Mouse (Mus musculus) T-helper 1 cell (primary cell): Measurements from ENCODE around the gene Zfp113.
"Not testable (repeated sequence)": the region's sequence is repeated elsewhere in the genome, so short reads cannot be mapped to it uniquely, and the experiment has no call there.

Experiments
- in situ Hi-C: fragments of 300-600 bp; cut with MboI, MseI; formaldehyde crosslinking; loops from one replicate; pipeline ENCODE4 v1.15.1; 2025; ENCODE audit warnings: high pct_unique_total_duplicates

The Zfp113 gene

DNA sequence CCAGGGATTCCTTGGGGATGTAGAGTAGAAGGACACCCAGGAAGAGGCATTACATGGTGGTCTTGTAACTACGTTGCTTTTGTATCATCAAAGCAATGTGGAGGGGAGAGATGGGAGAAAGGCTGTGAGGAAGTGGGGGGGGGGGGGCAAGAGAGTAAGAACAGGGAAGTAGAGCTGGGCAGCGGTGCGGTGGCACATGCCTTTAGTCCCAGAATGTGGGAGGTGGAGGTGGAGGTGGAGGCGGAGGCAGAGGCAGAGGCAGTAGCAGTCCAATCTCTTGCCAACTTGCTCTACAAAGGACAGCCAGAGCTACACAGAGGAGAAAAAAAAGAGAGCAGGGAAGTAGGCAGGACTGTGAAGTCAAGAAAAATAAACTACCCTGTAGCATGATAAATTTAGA, 17.0 kb downstream of the Zfp113 start:
- in situ Hi-C loops: no loop called here

DNA sequence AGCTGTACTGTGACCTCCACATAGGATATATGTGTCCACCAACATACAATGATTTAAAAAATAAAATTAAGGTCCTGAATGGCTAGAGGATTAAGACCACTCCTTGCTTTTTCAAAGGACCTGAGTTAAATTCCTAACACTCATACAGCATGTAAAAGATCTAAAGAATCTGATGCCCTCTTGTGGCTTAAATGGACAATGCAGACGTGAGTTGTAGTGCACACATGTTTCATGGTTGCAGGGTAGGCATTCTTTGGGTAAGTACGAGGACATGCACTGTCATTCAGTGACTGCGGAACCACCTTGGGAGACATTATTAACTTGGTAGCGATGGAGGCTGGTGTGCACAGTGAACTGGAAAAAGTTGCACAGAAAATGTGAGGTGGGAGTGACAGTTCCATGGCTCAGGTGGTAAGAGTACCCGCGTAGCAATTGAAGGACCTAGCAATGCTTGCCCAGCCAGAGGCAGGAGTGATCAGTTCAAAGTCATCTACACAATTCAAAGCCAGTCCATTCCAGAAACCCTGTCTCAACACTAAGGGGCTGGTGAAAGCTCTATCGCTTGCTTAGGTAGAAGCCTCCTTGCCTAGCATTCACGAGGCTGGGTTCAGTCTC, 17.5 kb downstream of the Zfp113 start:
- in situ Hi-C loops: no loop called here

DNA sequence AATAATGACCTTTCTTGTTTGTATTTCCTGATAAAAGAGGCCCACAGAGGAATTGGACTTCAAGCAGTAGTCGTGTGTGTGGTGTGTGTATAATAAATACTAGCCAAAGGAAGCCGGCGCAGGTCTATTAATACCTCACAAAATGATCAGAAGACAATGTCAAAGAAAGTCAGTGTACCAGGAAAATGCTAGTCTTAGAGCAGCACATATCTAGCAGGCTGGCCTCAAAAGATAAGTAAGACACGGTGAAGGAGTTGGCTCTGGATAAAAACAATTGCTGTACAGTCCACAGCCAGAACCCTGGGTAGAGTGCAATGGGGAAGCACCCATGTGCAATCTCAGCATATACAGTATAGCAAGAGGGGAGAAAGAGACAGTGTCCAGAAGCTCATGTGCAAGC, 18.3 kb downstream of the Zfp113 start:
- in situ Hi-C loops: no loop called here

DNA sequence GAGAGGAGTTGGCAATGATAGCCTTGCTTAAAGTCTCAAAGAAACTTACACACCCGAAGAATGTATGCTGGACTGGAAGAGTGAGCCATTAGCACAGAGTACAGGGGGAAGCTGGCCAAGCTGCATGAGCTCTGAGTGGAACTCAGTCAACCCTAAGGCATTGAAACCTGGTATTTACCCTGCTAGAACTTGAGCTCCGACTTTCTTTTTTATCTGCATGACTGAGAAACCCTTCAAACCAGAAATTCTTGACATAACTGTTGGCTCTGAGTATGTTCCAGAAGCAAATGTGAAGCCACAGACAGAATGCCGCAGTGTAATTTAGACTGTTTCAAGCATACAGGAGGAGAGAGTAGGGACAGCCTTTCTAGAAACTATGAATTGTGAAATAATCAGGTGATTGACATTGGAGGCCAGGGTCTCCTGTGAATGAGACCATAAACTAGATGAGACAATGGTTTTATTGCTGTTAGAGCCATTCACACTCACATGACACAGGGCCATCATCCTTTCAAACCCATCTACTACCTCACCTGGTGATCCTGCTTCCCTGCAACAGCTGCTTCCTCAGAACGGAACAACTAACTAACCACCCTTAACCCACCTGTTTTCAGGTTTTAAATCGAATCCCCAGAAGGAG, 23.0 kb downstream of the Zfp113 start:
- in situ Hi-C loops: no loop called here

DNA sequence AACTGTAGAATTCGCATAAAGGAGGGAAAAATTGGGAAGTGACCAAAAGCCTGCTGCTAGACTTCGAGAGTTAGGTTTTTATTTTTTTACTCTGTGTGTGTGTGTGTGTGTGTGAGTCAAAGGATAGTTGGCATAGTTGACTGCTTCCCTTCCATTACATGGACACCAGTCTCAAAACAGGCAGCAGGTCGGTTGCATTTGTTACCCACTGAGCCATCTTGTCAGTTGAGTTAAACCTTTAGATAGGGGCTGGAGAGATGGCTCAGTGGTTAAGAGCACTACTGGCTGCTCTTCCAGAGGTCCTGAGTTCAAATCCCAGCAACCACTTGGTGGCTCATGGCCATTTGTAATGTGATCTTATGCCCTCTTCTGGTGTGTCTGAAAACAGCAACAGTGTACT, 37.5 kb downstream of the Zfp113 start:
- in situ Hi-C loops: no loop called here

DNA sequence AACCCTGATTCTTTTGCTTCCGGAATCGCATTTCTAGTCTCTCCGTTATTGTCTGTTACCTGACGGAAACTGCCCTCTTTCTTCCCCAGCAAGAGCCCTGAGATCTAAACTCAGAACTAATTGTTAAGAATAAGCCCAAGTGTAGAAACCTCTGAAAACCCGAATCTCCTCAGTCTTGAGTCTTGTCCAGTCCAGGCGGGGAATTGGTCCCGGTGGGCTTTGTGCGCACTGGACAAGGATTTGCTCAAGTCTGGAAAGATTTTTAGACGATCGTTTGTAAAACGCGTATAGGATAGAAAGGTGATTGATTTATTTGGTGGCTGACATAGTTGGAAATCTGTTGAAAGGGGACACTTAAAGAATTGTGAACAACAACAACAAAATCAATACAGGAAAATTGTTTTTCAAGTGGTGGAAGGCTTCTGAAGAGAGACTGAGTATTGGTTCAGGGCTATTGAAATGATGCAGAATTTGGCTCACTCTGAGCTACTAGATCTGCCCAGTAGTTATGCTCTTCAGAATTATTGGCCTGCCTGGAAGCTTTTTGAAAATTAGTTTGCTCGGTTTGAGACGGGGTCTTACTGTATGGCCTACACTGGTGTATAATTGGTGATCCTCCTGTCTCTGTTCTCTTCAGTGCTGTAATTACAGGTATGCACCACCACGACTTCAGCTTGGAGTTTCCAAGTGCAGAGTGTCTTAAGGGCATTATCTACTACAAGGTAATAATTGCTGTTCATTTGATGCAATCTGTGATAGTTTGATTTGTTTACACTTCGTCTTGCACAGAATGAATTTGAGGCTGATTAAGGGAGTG, 38.1 kb downstream of the Zfp113 start:
- in situ Hi-C loops: no loop called here

DNA sequence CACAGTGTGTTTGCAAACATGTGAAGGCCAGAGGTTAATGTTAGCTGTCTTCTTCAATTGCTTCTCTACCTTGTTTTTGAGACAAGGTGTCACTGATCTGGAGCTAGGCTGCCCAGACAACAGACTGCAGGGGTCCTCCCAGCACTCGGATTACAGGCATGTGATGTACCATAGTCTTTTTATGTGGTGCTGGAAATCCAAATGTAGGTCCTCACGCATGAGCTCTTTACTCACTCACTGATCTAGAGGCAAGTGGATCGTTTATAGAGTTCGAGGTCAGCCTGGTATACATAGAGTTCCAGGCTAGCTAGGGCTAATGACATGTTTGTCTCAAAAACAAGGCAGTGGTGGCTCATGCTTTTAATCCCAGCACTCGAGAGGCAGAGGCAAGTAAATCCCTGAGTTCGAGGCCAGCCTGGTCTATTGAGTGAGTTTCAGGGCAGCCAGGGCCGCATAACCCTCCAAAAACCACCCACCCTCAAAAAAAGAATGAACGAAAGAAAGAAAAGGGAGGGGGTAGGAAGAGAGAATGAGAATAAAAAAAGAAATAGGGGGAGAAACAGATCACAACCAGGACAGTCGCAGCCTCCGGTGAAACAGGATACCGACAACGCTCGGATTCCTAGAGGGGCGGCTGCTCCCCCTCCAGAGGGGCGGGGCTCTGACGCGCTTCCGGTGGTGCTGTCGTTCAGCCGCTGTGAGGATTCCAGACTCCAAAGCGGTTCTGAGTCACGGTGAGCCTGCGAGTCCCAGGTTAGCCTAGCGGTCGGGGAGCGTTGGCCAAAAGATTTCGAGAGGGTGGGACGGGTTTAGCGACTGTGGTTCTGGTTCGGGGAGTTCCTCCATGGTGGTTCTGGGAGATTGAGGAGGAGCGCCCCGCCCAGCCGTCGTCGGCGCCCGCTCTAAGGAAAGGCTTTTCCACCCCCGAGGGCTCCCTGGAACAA, 39.0 kb downstream of the Zfp113 start, which contains the start of gene Zscan21:
TSS of gene Zscan21 (plus strand) at position 649 of the 944 bp plus-strand sequence.
- in situ Hi-C loops: no loop called here

DNA sequence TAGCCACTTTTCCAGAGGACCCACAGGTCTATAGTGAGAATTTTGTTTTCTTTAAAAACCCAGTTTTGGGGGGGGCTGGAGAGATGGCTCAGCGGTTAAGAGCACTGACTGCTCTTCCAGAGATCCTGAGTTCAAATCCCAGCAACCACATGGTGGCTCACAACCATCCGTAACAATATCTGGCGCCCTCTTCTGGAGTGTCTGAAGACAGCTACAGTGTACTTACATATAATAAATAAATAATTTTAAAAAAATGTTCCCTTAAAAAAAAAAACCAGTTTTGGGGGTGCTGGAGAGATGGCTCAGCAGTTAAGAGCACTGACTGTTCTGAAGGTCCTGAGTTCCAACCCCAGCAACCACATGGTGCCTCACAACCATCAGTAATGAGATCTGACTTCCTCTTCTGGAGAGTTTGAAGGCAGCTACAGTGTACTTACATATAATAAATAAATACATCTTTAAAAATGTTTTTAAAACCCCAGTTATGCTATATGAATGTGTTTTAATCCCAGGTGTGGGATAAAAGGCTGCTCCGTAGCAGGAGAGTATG, 45.6 kb downstream of the Zfp113 start:
- in situ Hi-C loops: not testable (repeated sequence)

DNA sequence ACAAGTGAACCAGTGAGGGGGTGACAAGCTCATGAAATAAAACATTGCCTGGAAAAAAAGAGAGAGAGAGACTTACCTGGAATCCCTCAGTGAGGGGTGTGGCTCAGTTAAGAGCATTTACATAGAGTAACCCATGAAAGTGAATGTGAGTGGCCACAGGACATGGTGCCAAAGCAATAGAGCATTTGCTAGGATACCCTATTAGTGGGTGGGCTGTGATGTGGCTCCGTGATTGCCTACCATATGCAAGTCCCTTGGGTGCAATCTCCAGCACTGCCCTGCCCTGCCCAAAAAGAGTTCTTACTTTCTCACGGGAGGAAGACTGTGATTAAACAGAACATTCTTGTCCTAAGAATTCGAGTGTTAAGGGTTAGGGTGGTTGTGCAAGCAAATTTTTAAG, 48.4 kb downstream of the Zfp113 start:
- in situ Hi-C loops: no loop called here

DNA sequence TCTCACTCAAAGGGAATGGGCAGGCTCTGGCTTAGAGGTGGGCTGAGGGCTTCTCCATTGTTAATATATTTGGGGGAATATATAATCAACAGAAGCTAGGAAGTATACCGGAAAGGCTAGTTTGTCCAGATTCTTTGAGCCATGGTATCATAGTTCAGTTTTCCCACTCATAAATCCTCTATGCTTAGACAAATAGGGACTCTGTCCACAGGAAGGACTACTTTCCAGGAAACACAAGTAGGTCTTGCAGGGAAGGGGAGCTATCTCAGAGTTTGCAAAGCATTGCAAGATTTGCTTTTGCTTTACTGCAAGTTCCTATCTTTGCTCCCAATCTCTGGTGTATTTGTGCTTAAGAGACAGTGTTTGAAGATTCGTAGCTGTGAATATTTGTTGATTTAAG, 50.6 kb downstream of the Zfp113 start:
- in situ Hi-C loops: no loop called here

DNA sequence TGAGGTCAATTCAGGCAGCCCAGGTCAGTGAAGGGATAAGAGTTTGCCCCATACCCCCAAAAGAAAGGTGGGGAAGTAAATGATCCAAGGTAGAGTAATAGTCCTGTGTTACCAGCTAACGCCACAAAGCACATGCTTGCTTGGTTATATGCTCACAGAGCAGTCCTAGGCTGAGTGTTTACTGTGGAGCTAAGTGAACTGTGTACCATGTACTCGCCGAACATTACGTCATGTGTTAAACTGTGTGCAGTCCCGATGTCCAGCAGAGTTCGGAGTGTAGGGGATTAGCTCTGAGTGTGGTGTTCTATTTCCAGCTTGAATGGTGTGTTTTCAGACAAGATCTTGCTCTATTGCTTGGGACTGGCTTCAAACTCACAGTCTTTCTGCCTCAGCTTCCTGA, 61.1 kb downstream of the Zfp113 start:
- in situ Hi-C loops: no loop called here

DNA sequence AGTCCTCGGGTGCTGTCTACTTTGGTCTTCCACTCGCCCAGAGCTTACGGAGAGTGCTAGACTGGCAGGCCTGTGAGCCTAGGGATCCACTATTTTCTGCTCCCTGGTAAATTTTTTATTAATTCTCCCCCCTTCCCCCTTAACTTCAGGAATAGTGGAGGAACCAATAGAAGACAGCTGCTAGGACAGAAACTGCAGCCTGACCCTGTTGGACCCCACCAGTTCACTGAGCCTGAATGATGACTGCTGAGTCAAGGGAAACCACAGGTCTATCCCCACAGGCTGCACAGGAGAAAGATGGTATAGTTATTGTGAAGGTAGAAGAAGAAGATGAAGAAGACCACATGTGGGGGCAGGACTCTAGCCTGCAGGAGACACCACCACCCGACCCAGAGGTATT, 62.8 kb downstream of the Zfp113 start:
- in situ Hi-C loops: no loop called here

DNA sequence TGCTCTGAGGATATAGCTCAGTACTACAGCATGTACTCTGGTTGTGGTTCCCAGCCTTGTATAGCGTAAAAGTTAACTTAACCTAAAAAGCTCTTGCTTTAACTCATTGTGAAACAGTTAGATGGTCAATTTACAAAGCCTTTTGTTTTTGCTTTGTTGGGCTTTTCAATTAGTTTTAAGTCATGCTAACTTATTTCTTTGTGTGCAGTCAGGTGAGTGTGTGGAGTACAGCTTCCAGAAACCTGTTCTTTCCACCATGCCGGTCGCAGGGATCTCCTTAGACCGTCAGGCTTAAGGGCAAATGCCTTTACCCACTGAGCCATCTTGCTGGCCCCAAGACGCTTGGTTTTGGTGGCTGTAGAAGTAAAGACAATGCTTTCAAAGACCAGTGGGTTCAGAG, 64.8 kb downstream of the Zfp113 start:
- in situ Hi-C loops: no loop called here

DNA sequence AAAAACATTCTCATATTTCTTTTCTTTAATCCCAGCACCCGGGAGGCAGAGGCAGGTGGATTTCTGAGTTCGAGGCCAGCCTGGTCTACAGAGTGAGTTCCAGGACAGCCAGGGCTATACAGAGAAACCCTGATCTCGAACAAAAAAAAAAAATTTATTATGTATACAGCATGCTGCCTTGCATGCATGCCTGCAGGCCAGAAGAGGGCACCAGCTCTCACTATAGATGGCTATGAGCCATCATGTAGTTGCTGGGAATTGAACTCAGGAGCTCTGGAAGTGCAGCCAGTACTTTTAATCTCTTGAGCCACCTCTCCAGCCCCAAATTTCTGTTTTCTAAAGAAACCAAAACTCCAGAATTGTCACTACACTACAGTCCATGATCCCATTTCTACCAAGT, 65.3 kb downstream of the Zfp113 start:
- in situ Hi-C loops: no loop called here
